Mouse (Mus musculus) embryonic facial prominence, embryonic 11.5 days (tissue): ENCODE results near the gene Scn5a. TPM values are rescaled to one million over a fixed set of nuclear protein-coding genes. Genes with fewer than 3 reads are reported as not detected.

Experiments
- ATAC-seq: fragments of 200-750 bp; cut with Nextera tagmentation; replicated peaks from 2 replicates; pipeline ENCODE4 v1.8.0; 2017; ENCODE audit warnings: low read depth; ENCODE audit not compliant: insufficient number of reproducible peaks, low FRiP score, low TSS enrichment
- DNase-seq: peaks from one replicate; pipeline ENCODE4 v3.0.0-alpha.2; 2015; ENCODE audit warnings: low spot score
- H3K27ac ChIP-seq: fragments of 300-500 bp; sonication (generic); replicated peaks from 2 replicates; pipeline ENCODE4 v1.5.1; 2014; ENCODE audit warnings: mild to moderate bottlenecking, low read depth, low read length, control low read depth
- H3K27me3 ChIP-seq: fragments of 300-500 bp; sonication (generic); 2 replicates; pipeline ENCODE4 v1.6.1; 2014; ENCODE audit warnings: mild to moderate bottlenecking, low read length, moderate library complexity, mixed read lengths; ENCODE audit not compliant: control insufficient read depth, insufficient read depth
- H3K36me3 ChIP-seq: fragments of 300-500 bp; sonication (generic); replicated peaks from 2 replicates; pipeline ENCODE4 v1.6.1; 2014; ENCODE audit warnings: low read depth, mild to moderate bottlenecking, low read length, moderate library complexity, mixed read lengths; ENCODE audit not compliant: control insufficient read depth, insufficient read depth
- H3K4me1 ChIP-seq: fragments of 300-500 bp; sonication (generic); 2 replicates; pipeline ENCODE4 v1.6.1; 2014; ENCODE audit warnings: low read length, mixed read lengths; ENCODE audit not compliant: control insufficient read depth, insufficient read depth
- H3K4me2 ChIP-seq: fragments of 300-500 bp; sonication (generic); 2 replicates; pipeline ENCODE4 v1.6.1; 2014; ENCODE audit warnings: low read depth, mild to moderate bottlenecking, control low read depth, low read length, moderate library complexity
- H3K4me3 ChIP-seq: fragments of 300-500 bp; sonication (generic); 2 replicates; pipeline ENCODE4 v1.5.1; 2014; ENCODE audit warnings: low read depth, low read length, control low read depth
- H3K9ac ChIP-seq: fragments of 300-500 bp; sonication (generic); replicated peaks from 2 replicates; pipeline ENCODE4 v1.6.1; 2014; ENCODE audit warnings: mild to moderate bottlenecking, control low read depth, low read length
- H3K9me3 ChIP-seq: fragments of 300-500 bp; sonication (generic); replicated peaks from 2 replicates; pipeline ENCODE4 v1.6.1; 2016; ENCODE audit warnings: mild to moderate bottlenecking, low read length, inconsistent platforms, mixed read lengths; ENCODE audit not compliant: control insufficient read depth
- WGBS: fragments of 180-500 bp; shearing (Covaris S2); extraction: QIAGEN DNeasy Blood & Tissue Kit; methylation state at CpG from one replicate; pipeline ENCODE4 v1.1.7; 2014; 5-methylcytosine and 5-hydroxymethylcytosine counted together
- polyA plus RNA-seq: library from polyadenylated mRNA; unstranded; fragments of >200 nt; fragmentation: Nextera tagmentation; extraction: Ambion mirVana; gene quantifications from 2 replicates; pipeline ENCODE4 v1.2.1, GENCODE M21; 2014

The Scn5a gene
- polyA plus RNA-seq, 1 experiment from 2014 or later: 0.52 TPM

GRCm38 (mm10) chr9:119563617-119564016 lies 15.2 kb downstream of the Scn5a start:
- no peak for ATAC-seq
- WGBS: 72% methylated on average over 6 of the region's 6 CpGs
- no peaks in the 10 kb centered on the region for H3K36me3 ChIP-seq
- H3K9ac ChIP-seq: no peak overlapping the region
- H3K27me3 ChIP-seq: no peaks in the 10 kb centered on the region
- no peak overlapping the region for H3K27ac ChIP-seq
- no peak for DNase-seq
- H3K4me1 ChIP-seq: no peaks in the 10 kb centered on the region
- no peaks in the 10 kb centered on the region for H3K9me3 ChIP-seq
- no peak overlapping the region for H3K4me2 ChIP-seq
- no peak overlapping the region for H3K4me3 ChIP-seq

- no peaks in the 10 kb centered on the region for H3K36me3 ChIP-seq
- no peaks in the 10 kb centered on the region for H3K4me1 ChIP-seq
- no peak for ATAC-seq
- no peak overlapping the region for H3K9ac ChIP-seq
- H3K9me3 ChIP-seq: no peaks in the 10 kb centered on the region
- WGBS: 62% methylated on average over 12 of the region's 12 CpGs
- no peak overlapping the region for H3K4me3 ChIP-seq
- H3K4me2 ChIP-seq: no peak overlapping the region
- no peaks in the 10 kb centered on the region for H3K27me3 ChIP-seq
- DNase-seq: no peak
- no peak overlapping the region for H3K27ac ChIP-seq
Observed at GRCm38 (mm10) chr9:119562256-119562655, 16.6 kb downstream of the Scn5a start.

DNA sequence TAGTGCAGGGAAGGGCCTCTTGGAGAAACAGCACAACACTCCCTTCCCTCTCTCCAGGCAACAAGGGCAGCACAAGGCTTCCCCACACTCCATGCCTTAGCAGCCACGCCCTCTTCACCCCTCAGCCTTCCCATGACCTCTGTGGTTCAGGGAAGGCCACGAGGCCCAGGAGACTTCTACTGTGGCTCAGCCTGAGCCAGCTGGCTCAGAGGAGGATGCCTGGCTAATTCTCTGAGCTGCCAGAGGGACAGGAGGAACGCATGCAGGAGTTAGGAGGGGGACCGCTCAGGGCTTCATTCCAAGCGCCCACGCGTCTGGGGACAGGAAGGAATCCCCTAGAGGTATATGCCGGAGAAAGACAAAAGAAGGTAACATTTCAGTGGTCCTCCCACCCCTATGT lies 17.1 kb downstream of the Scn5a start:
- Histone ChIP-seq H3K27me3 (no peaks in the 10 kb centered on the region), H3K4me3 (no peak overlapping the region), H3K36me3 (no peaks in the 10 kb centered on the region), H3K4me1 (no peaks in the 10 kb centered on the region), H3K4me2 (no peak overlapping the region), H3K9me3 (no peaks in the 10 kb centered on the region), H3K9ac (no peak overlapping the region), H3K27ac (no peak overlapping the region)
- ATAC-seq (no peak), DNase-seq (no peak)
- 54% methylated on average over 8 of the region's 8 CpGs for WGBS

GRCm38 (mm10) chr9:119559537-119560276 lies 19.1 kb downstream of the Scn5a start:
- ATAC-seq (no peak), DNase-seq (no peak)
- no peaks in the 10 kb centered on the region for H3K4me1 ChIP-seq
- no peaks in the 10 kb centered on the region for H3K36me3 ChIP-seq
- H3K9ac ChIP-seq: no peak overlapping the region
- no peak overlapping the region for H3K4me3 ChIP-seq
- no peak overlapping the region for H3K27ac ChIP-seq
- no peak overlapping the region for H3K4me2 ChIP-seq
- H3K9me3 ChIP-seq: no peaks in the 10 kb centered on the region
- 70% methylated on average over 16 of the region's 16 CpGs for WGBS
- no peaks in the 10 kb centered on the region for H3K27me3 ChIP-seq

- ATAC-seq (peak; percentile 47; the same call in 1 of the 2 replicates), DNase-seq (peak; percentile 77)
- H3K4me2 ChIP-seq: no peak overlapping the region
- H3K4me3 ChIP-seq: no peak overlapping the region
- WGBS: 20% methylated on average over 12 of the region's 12 CpGs
- no peaks in the 10 kb centered on the region for H3K27me3 ChIP-seq
- H3K9me3 ChIP-seq: no peaks in the 10 kb centered on the region
- H3K27ac ChIP-seq: no peak overlapping the region
- no peaks in the 10 kb centered on the region for H3K4me1 ChIP-seq
- H3K9ac ChIP-seq: no peak overlapping the region
- no peaks in the 10 kb centered on the region for H3K36me3 ChIP-seq
Observed at GRCm38 (mm10) chr9:119558119-119558854, 20.5 kb downstream of the Scn5a start.

DNA sequence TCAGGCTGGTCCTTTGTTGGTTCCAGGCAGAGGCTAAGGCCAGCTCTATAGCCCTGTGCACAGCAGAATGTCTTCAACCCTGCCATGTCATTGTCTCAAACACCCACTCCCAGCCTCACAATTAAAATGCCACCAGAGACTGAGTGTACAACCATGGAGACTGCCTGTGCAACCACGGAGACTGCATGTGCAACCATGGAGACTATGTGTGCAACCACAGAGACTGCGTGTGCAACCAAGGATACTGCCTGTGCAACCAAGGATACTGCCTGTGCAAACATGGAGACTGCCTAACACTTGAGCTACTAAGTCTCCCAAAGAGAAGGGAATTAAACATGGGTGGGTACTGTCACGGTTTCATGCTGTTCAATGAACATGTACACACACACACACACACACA lies 22.8 kb downstream of the Scn5a start:
- H3K27me3 ChIP-seq: no peaks in the 10 kb centered on the region
- no peaks in the 10 kb centered on the region for H3K9me3 ChIP-seq
- H3K9ac ChIP-seq: no peak overlapping the region
- H3K4me3 ChIP-seq: no peak overlapping the region
- DNase-seq: no peak
- H3K36me3 ChIP-seq: no peaks in the 10 kb centered on the region
- H3K27ac ChIP-seq: no peak overlapping the region
- WGBS: 87% methylated on average over 3 of the region's 3 CpGs
- H3K4me2 ChIP-seq: no peak overlapping the region
- H3K4me1 ChIP-seq: no peaks in the 10 kb centered on the region
- ATAC-seq: no peak

DNA sequence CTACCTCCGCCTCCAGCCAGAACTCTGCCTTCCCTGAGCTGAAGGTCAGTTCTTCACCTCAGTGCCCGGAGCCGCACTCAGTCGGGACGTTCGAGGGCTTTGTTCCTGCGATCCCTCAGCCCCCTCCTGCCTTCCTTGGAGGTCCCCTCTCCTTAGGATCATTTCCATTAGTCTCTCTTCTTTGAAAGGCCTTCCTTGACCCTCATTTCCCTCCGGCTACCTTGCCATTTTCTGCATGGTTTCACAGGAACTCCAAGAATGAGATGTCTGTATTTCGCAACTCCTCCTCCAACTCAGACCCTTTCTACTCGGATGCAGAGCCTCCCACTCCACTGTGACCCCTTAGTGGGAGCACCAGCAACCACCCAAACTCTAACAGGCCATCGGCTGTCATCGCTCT lies 31.3 kb downstream of the Scn5a start:
- Histone ChIP-seq H3K4me2 (no peak overlapping the region), H3K27ac (no peak overlapping the region), H3K36me3 (no peaks in the 10 kb centered on the region), H3K27me3 (no peaks in the 10 kb centered on the region; the same call in 1 of the 2 replicates), H3K4me3 (no peak overlapping the region), H3K9me3 (no peaks in the 10 kb centered on the region), H3K9ac (no peak overlapping the region), H3K4me1 (no peaks in the 10 kb centered on the region)
- ATAC-seq (no peak), DNase-seq (no peak)
- WGBS: 40% methylated on average over 12 of the region's 12 CpGs

DNA sequence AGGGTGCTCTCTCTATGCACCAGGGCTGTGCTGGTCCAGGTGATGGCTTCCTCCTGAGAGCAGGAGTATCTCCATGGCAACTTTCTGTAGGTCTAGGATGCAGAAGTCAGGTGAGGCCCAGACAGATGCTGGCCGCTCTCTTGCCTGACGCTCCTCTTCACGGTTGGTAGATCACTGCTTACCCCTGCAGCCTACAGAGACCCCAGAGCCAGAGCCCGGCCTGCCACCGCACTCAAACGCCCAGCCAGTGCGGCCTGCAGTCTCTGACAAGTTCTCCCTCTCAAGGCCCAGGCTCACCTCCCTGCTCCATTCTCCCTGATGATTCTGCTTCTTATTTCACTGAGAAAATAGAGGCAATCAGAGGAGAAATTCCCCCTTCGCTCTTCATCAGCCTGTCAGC lies 31.7 kb downstream of the Scn5a start:
- no peaks in the 10 kb centered on the region for H3K36me3 ChIP-seq
- no peak for ATAC-seq
- WGBS: 75% methylated on average over 8 of the region's 8 CpGs
- H3K4me2 ChIP-seq: no peak overlapping the region
- no peaks in the 10 kb centered on the region for H3K9me3 ChIP-seq
- no peak overlapping the region for H3K27ac ChIP-seq
- DNase-seq: no peak
- H3K27me3 ChIP-seq: no peaks in the 10 kb centered on the region; the same call in 1 of the 2 replicates
- H3K4me3 ChIP-seq: no peak overlapping the region
- H3K9ac ChIP-seq: no peak overlapping the region
- no peaks in the 10 kb centered on the region for H3K4me1 ChIP-seq
